Mouse (Mus musculus) liver, embryonic 14.5 days (tissue): ENCODE results near the gene Trim11.
A peak's percentile ranks its signal among the peaks of the same experiment; 100 is the strongest.

ENCODE experiments used
- CTCF ChIP-seq: IDR thresholded peaks from 2 replicates; pipeline ENCODE4 v1.5.1; 2016; ENCODE audit warnings: antibody characterized with exemption, low read depth, control low read depth
- EP300 ChIP-seq: IDR thresholded peaks from 2 replicates; pipeline ENCODE4 v1.6.1; 2016; ENCODE audit warnings: antibody characterized with exemption, low read depth

DNA sequence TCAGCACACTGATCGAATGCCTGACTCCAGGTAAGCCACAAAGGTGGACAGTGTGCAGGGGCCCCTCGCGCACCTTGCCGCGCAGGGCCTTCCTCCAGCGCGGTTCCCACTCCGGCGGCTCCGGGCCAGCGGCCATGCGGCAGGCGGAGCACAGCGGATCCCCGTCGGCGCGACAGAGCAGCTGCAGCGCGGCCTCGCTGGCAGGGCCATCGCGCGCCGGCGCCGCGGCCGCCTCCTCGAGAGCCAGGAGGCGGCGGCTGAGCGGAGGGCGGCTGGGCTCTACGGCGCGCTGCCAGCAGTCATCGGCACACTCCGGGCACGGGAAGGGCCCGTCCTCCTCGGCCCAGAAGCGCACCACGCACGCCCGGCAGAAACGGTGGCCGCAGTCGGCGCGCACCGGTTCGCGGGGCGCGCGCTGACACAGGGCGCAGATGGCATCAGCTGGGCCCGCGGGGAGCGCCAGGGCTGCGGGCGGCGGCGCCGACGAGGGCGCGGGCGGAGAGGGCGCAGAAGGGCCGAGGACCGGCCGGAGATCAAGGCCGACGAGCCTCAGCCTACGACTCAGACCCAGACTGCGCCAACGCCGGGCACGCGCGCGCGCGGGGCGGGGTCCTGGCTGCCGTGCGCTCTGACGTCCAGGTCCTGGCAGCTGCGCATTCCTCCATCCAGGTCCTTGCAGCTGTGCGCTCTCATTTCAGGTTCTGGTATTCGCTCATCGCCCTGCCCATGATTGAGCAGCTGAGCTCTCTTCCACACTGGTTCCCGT, 39.4 kb upstream of the Trim11 start, which contains the start of gene Rnf187:
- TF ChIP-seq EP300 (peak; percentile 91), CTCF (no peak; the same call in 1 of the 2 replicates)
